Mouse (Mus musculus) midbrain, embryonic 12.5 days (tissue): ENCODE data around the gene Anxa9. TPM values are rescaled to one million over a fixed set of nuclear protein-coding genes. Genes with fewer than 3 reads are reported as not detected.

Experiments used
- ATAC-seq: fragments of 200-750 bp; cut with Nextera tagmentation; 2 replicates; pipeline ENCODE4 v1.8.0; 2017; ENCODE audit warnings: low read depth, moderate TSS enrichment, moderate library complexity; ENCODE audit not compliant: low FRiP score
- H3K27ac ChIP-seq: fragments of 300-500 bp; sonication (generic); replicated peaks from 2 replicates; pipeline ENCODE4 v1.5.1; 2016; ENCODE audit warnings: mild to moderate bottlenecking
- H3K27me3 ChIP-seq: fragments of 300-500 bp; sonication (generic); 2 replicates; pipeline ENCODE4 v1.6.1; 2016; ENCODE audit warnings: mild to moderate bottlenecking
- H3K36me3 ChIP-seq: fragments of 300-500 bp; sonication (generic); 2 replicates; pipeline ENCODE4 v1.6.1; 2016
- H3K4me1 ChIP-seq: fragments of 300-500 bp; sonication (generic); 2 replicates; pipeline ENCODE4 v1.6.1; 2016
- H3K4me2 ChIP-seq: fragments of 300-500 bp; sonication (generic); replicated peaks from 2 replicates; pipeline ENCODE4 v1.6.1; 2016; ENCODE audit warnings: mild to moderate bottlenecking, moderate library complexity
- H3K4me3 ChIP-seq: fragments of 300-500 bp; sonication (generic); 2 replicates; pipeline ENCODE4 v1.5.1; 2016; ENCODE audit warnings: mild to moderate bottlenecking
- H3K9ac ChIP-seq: fragments of 300-500 bp; sonication (generic); replicated peaks from 2 replicates; pipeline ENCODE4 v1.6.1; 2016; ENCODE audit warnings: mild to moderate bottlenecking, moderate library complexity
- H3K9me3 ChIP-seq: fragments of 300-500 bp; sonication (generic); 2 replicates; pipeline ENCODE4 v1.6.1; 2016; ENCODE audit warnings: mild to moderate bottlenecking
- WGBS: fragments of 180-500 bp; shearing (Covaris S2); methylation state at CpG from one replicate; pipeline ENCODE4 v1.1.7; 2016; 5-methylcytosine and 5-hydroxymethylcytosine counted together
- polyA plus RNA-seq: library from polyadenylated mRNA; unstranded; fragments of >200 nt; fragmentation: Nextera tagmentation; extraction: Ambion mirVana; gene quantifications from 2 replicates; pipeline ENCODE4 v1.2.1, GENCODE M21; 2016

Gene Anxa9
- polyA plus RNA-seq, 1 experiment from 2014 or later = 1.0 TPM

- Histone ChIP-seq H3K4me1 (no peaks in the 10 kb centered on the region), H3K9me3 (0 out of 2 replicates have a peak, but pooled peaks cover 3% of the 10 kb centered on the region), H3K9ac (no peak overlapping the region), H3K27me3 (no peaks in the 10 kb centered on the region), H3K36me3 (peaks cover 79% of the 10 kb centered on the region), H3K4me3 (no peak overlapping the region), H3K27ac (no peak overlapping the region), H3K4me2 (no peak overlapping the region)
- WGBS = 51% methylated on average over 11 of the region's 11 CpGs
- no peak for ATAC-seq
These were observed 43.8 kb downstream of the Anxa9 start for GRCm38 (mm10) chr3:95263089-95263739.

- ATAC-seq = no peak
These were observed 45.0 kb downstream of the Anxa9 start for GRCm38 (mm10) chr3:95261975-95262374.

GRCm38 (mm10) chr3:95256931-95257330 lies 50.0 kb downstream of the Anxa9 start:
- Histone ChIP-seq H3K9ac (no peak overlapping the region), H3K27ac (no peak overlapping the region), H3K27me3 (no peaks in the 10 kb centered on the region), H3K9me3 (no peaks in the 10 kb centered on the region), H3K4me1 (no peaks in the 10 kb centered on the region), H3K4me2 (no peak overlapping the region), H3K36me3 (peaks cover 86% of the 10 kb centered on the region), H3K4me3 (no peak overlapping the region)
- 90% methylated on average over 5 of the region's 5 CpGs for WGBS
- no peak for ATAC-seq

More at GRCm38 (mm10) chr3:95261975-95262374, 45.0 kb downstream of the Anxa9 start:
- H3K9ac ChIP-seq = no peak overlapping the region
- peaks cover 78% of the 10 kb centered on the region for H3K36me3 ChIP-seq
- no peak overlapping the region for H3K4me3 ChIP-seq
- H3K4me1 ChIP-seq = no peaks in the 10 kb centered on the region
- H3K9me3 ChIP-seq = 0 out of 2 replicates have a peak, but pooled peaks cover 3% of the 10 kb centered on the region
- 93% methylated on average over 4 of the region's 4 CpGs for WGBS
- no peak overlapping the region for H3K4me2 ChIP-seq
- no peak overlapping the region for H3K27ac ChIP-seq
- no peaks in the 10 kb centered on the region for H3K27me3 ChIP-seq

- ATAC-seq = no peak
- Histone ChIP-seq H3K4me2 (no peak within 1 kb of the TSS), H3K27me3 (no peaks in the 10 kb centered on the region), H3K9me3 (no peaks in the 10 kb centered on the region), H3K36me3 (peaks cover 32% of the 10 kb centered on the region), H3K27ac (no peak within 1 kb of the TSS), H3K4me3 (no peak within 1 kb of the TSS), H3K4me1 (no peaks in the 10 kb centered on the region), H3K9ac (no peak within 1 kb of the TSS)
- 66% methylated on average over 7 of the region's 7 CpGs for WGBS
These were observed 56.1 kb downstream of the Anxa9 start, which contains the start of gene Bnipl for GRCm38 (mm10) chr3:95250783-95251424. Bnipl (minus strand) TSS chr3:95251193.

GRCm38 (mm10) chr3:95250361-95250760 lies 56.6 kb downstream of the Anxa9 start:
- no peak overlapping the region for H3K27ac ChIP-seq
- no peaks in the 10 kb centered on the region for H3K4me1 ChIP-seq
- H3K9me3 ChIP-seq = no peaks in the 10 kb centered on the region
- H3K4me2 ChIP-seq = no peak overlapping the region
- H3K27me3 ChIP-seq = no peaks in the 10 kb centered on the region
- ATAC-seq = no peak
- H3K36me3 ChIP-seq = peaks cover 26% of the 10 kb centered on the region
- 80% methylated on average over 5 of the region's 5 CpGs for WGBS
- H3K4me3 ChIP-seq = no peak overlapping the region
- H3K9ac ChIP-seq = no peak overlapping the region

- Histone ChIP-seq H3K4me3 (no peak overlapping the region), H3K27me3 (no peaks in the 10 kb centered on the region), H3K27ac (no peak overlapping the region), H3K4me2 (no peak overlapping the region), H3K4me1 (no peaks in the 10 kb centered on the region), H3K9ac (no peak overlapping the region), H3K36me3 (peaks cover 3% of the 10 kb centered on the region; the same call in 1 of the 2 replicates), H3K9me3 (no peaks in the 10 kb centered on the region)
- ATAC-seq = no peak
- 76% methylated on average over 1 of the region's 1 CpGs for WGBS
These were observed 59.2 kb downstream of the Anxa9 start for GRCm38 (mm10) chr3:95247660-95248336.

GRCm38 (mm10) chr3:95246465-95247231 lies 60.3 kb downstream of the Anxa9 start:
- Histone ChIP-seq H3K27me3 (no peaks in the 10 kb centered on the region), H3K36me3 (no peaks in the 10 kb centered on the region), H3K4me1 (no peaks in the 10 kb centered on the region), H3K9ac (no peak overlapping the region), H3K27ac (no peak overlapping the region), H3K9me3 (no peaks in the 10 kb centered on the region), H3K4me3 (no peak overlapping the region), H3K4me2 (no peak overlapping the region)
- 91% methylated on average over 5 of the region's 5 CpGs for WGBS
- ATAC-seq = no peak

Other genes starting within 250 kb of the Anxa9 start
- gene Pip5k1a, start 200.2 kb downstream of the Anxa9 start, polyA plus RNA-seq = 18.3 and 20.5 TPM in 2 replicates
- 250 and 251 TPM in 2 replicates for gene Vps72, start 196.2 kb downstream of the Anxa9 start, polyA plus RNA-seq
- 0.84 and 0.89 TPM in 2 replicates for gene Tmod4, start 182.7 kb downstream of the Anxa9 start, polyA plus RNA-seq
- gene Scnm1, start 173.2 kb downstream of the Anxa9 start, polyA plus RNA-seq = 86.7 and 94.8 TPM in 2 replicates
- 22.5 and 24.4 TPM in 2 replicates for gene Lysmd1, start 173.1 kb downstream of the Anxa9 start, polyA plus RNA-seq
- 2.5 and 3.3 TPM in 2 replicates for gene Tnfaip8l2, start 164.8 kb downstream of the Anxa9 start, polyA plus RNA-seq
- gene Sema6c, start 146.7 kb downstream of the Anxa9 start, polyA plus RNA-seq = 45.1 and 56.8 TPM in 2 replicates
- gene Gabpb2, start 89.3 kb downstream of the Anxa9 start, polyA plus RNA-seq = 11.0 and 11.6 TPM in 2 replicates
- gene Cdc42se1, start 78.4 kb downstream of the Anxa9 start, polyA plus RNA-seq = 91.0 and 93.9 TPM in 2 replicates
- 101 and 106 TPM in 2 replicates for gene Mllt11, start 75.0 kb downstream of the Anxa9 start, polyA plus RNA-seq
- 0.26 TPM in 1 of 2 replicates, not detected in the other for gene Gm128, start 65.6 kb downstream of the Anxa9 start, polyA plus RNA-seq
- 0.33 and 0.38 TPM in 2 replicates for gene Bnipl, start 56.0 kb downstream of the Anxa9 start, polyA plus RNA-seq
- gene Mindy1, start 25.8 kb downstream of the Anxa9 start, polyA plus RNA-seq = 46.6 and 47.6 TPM in 2 replicates
- gene Prune1, start 25.1 kb downstream of the Anxa9 start, polyA plus RNA-seq = 33.1 and 35.7 TPM in 2 replicates
- gene Cers2, start 7.6 kb upstream of the Anxa9 start, polyA plus RNA-seq = 101 and 109 TPM in 2 replicates
- 60.2 and 62.3 TPM in 2 replicates for gene Setdb1, start 50.0 kb upstream of the Anxa9 start, polyA plus RNA-seq
- not detected in 2 replicates for gene 4930558C23Rik, start 95.7 kb upstream of the Anxa9 start, polyA plus RNA-seq
- gene Arnt, start 127.2 kb upstream of the Anxa9 start, polyA plus RNA-seq = 32.9 and 33.2 TPM in 2 replicates
- 8.7 and 13.7 TPM in 2 replicates for gene Ctsk, start 192.1 kb upstream of the Anxa9 start, polyA plus RNA-seq
- gene Ctss, start 219.6 kb upstream of the Anxa9 start, polyA plus RNA-seq = 10.0 and 10.1 TPM in 2 replicates